Comparison of ENCODE assay signal across 8 mouse cellular contexts in the genomic region with DNA sequence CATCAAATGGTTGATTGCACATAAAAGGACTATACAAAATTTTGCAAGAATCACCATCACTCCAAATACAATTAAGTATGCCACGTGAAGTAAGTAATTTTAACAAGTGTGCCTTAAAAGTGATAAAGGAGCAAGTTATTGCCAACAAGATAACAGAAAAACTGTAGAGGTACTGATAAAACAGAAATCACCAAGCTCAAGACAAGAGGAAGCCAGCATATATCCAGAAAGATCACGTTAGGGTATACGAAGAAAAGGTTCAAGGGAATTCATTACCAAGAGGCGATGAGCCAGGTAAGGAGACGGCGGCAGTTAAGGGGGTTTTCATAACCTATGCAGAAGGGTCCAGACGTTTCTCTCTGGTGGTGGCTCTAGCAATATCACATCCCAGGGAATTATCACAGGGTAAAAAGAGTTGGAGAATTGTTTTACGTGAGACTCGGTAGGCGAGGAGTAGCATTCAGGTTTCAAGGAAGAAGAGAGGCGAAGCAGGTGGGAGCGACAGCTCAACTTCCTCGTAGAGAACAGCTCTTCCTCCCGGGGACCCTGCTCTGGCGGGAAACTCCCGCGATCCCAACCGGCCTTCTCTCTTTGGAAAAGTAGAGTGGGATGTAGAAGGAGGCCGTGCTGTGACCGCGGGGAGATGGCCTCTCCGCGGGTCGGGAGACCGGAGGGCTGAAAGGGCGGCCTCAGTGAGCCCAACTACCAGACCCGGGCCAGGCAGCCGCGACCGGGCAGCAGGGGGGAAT. TPM values are rescaled to one million over a fixed set of nuclear protein-coding genes. Genes with fewer than 3 reads are reported as not detected.
DNase-seq lines count a peak whose midpoint lies in the region; ATAC-seq lines count a peak whose summit lies in the region.

Gene Pfkm (plus strand): TSS at position 218 of the 749 bp plus-strand sequence.

- under 1% methylated on average over 29 of the region's 30 CpGs for WGBS in kidney, embryonic 14.5 days
- WGBS in limb, embryonic 15.5 days: under 1% methylated on average over 30 of the region's 30 CpGs
- WGBS in stomach, embryonic 15.5 days: under 1% methylated on average over 30 of the region's 30 CpGs

- DNase-seq in kidney, adult 18-20 months: no peak
- peak; percentile 58 for DNase-seq in MEL-GATA-1-ER (ENCODE audit: extremely low read depth, low read depth)
- no peak for DNase-seq in heart, postnatal 25 days (ENCODE audit: low spot score)
- DNase-seq in right cerebral cortex, postnatal 10 days (ENCODE audit: low spot score in 2 of 2): no peak

- H3K36me3 ChIP-seq in kidney, embryonic 14.5 days (ENCODE audit: control insufficient read depth, insufficient read depth, low read length): peaks cover 5% of the 10 kb centered on the region; the same call in 1 of the 2 replicates
- H3K36me3 ChIP-seq in limb, embryonic 15.5 days: peaks cover 5% of the 10 kb centered on the region; the same call in 1 of the 2 replicates
- no peaks in the 10 kb centered on the region for H3K36me3 ChIP-seq in stomach, embryonic 15.5 days

- H3K4me2 ChIP-seq in kidney, embryonic 14.5 days (replicated peaks; ENCODE audit: low read depth, low read length): peak within 1 kb of the TSS; percentile 83
- peak within 1 kb of the TSS; percentile 63 for H3K4me2 ChIP-seq in limb, embryonic 15.5 days
- peak within 1 kb of the TSS; percentile 60 for H3K4me2 ChIP-seq in stomach, embryonic 15.5 days

- peak within 1 kb of the TSS; percentile 98 for H3K27ac ChIP-seq in kidney, embryonic 14.5 days (ENCODE audit: low read depth, low read length)
- peak within 1 kb of the TSS; percentile 95 for H3K27ac ChIP-seq in limb, embryonic 15.5 days
- peak within 1 kb of the TSS; percentile 97 for H3K27ac ChIP-seq in stomach, embryonic 15.5 days

- ATAC-seq in kidney, embryonic 14.5 days (ENCODE audit: low FRiP score, low TSS enrichment): peak; percentile 30; the same call in 1 of the 2 replicates
- peak; percentile 13 for ATAC-seq in erythroid progenitor cell, adult 5-6 weeks (replicated peaks; ENCODE audit: low FRiP score, poor library complexity, severe bottlenecking)
- ATAC-seq in limb, embryonic 15.5 days (ENCODE audit: insufficient number of reproducible peaks, low FRiP score, low TSS enrichment, low read depth): peak; percentile 21; the same call in 1 of the 2 replicates
- peak; percentile 33; the same call in 1 of the 2 replicates for ATAC-seq in stomach, embryonic 15.5 days (ENCODE audit: insufficient read depth, low FRiP score, low read depth)

- no peaks in the 10 kb centered on the region for H3K9me3 ChIP-seq in kidney, embryonic 14.5 days (ENCODE audit: control insufficient read depth, low read length)
- H3K9me3 ChIP-seq in limb, embryonic 15.5 days: no peaks in the 10 kb centered on the region
- H3K9me3 ChIP-seq in stomach, embryonic 15.5 days: no peaks in the 10 kb centered on the region

- no peaks in the 10 kb centered on the region for H3K27me3 ChIP-seq in kidney, embryonic 14.5 days (ENCODE audit: control insufficient read depth, insufficient read depth, low read length)
- no peaks in the 10 kb centered on the region for H3K27me3 ChIP-seq in limb, embryonic 15.5 days
- no peaks in the 10 kb centered on the region for H3K27me3 ChIP-seq in stomach, embryonic 15.5 days (replicated peaks)

- H3K9ac ChIP-seq in kidney, embryonic 14.5 days (ENCODE audit: low read depth, low read length): peak within 1 kb of the TSS; percentile 94
- peak within 1 kb of the TSS; percentile 82 for H3K9ac ChIP-seq in limb, embryonic 15.5 days
- H3K9ac ChIP-seq in stomach, embryonic 15.5 days: peak within 1 kb of the TSS; percentile 88

- H3K4me1 ChIP-seq in kidney, embryonic 14.5 days (ENCODE audit: control insufficient read depth, insufficient read depth, low read length): peaks cover 11% of the 10 kb centered on the region; the same call in 1 of the 2 replicates
- H3K4me1 ChIP-seq in limb, embryonic 15.5 days: peaks cover 13% of the 10 kb centered on the region
- no peaks in the 10 kb centered on the region; the same call in none of the 2 replicates for H3K4me1 ChIP-seq in stomach, embryonic 15.5 days

- H3K4me3 ChIP-seq in kidney, embryonic 14.5 days (ENCODE audit: low read length): peak within 1 kb of the TSS; percentile 90
- peak within 1 kb of the TSS; percentile 85 for H3K4me3 ChIP-seq in limb, embryonic 15.5 days
- peak within 1 kb of the TSS; percentile 87 for H3K4me3 ChIP-seq in stomach, embryonic 15.5 days (replicated peaks)

- intact Hi-C loops in heart, postnatal 25 days (cut with DNase I): loop anchor here (2.0 to 5.0 kb wide), 3 partner anchors 16 to 295 kb away; no protein-coding TSS in a partner anchor

RNA-seq across cellular contexts. Expression of gene Pfkm, which starts in this region (rescaled TPM):
- polyA plus RNA-seq in kidney, embryonic 14.5 days (2014; fragmentation: Nextera tagmentation; extraction: Ambion mirVana): 23.4 and 34.2 TPM in 2 replicates
- 4.3 and 8.8 TPM in 2 replicates for total RNA-seq in erythroid progenitor cell, adult 5-6 weeks (2015; ENCODE audit: low replicate concordance)
- 17.8 and 22.8 TPM in 2 replicates for total RNA-seq in erythroid progenitor cell, adult 5-6 weeks (2017; ENCODE audit: low replicate concordance)
- total RNA-seq in heart, postnatal 25 days (2021): 100 to 1,000 TPM; 887 to 925 TPM
- polyA plus RNA-seq in limb, embryonic 15.5 days (2015; fragmentation: Nextera tagmentation; extraction: Ambion mirVana): 47.5 and 77.4 TPM in 2 replicates
- 28.3 and 31.0 TPM in 2 replicates for polyA plus RNA-seq in stomach, embryonic 15.5 days (2015; fragmentation: Nextera tagmentation; extraction: Ambion mirVana)

Comparison
In these comparisons a context has a peak if more than half of its experiments do, and no peak if none do; other contexts are left out.
1. RNA of gene Pfkm (total RNA-seq): 887 to 925 TPM in heart, postnatal 25 days; 4.3 to 22.8 TPM in erythroid progenitor cell, adult 5-6 weeks; every median in the first group is over 10 times any median in the second.
2. Peak in every context shown above with its lines, with median percentiles within 50 percentile points of each other: ATAC-seq, H3K27ac ChIP-seq, H3K4me2 ChIP-seq, H3K4me3 ChIP-seq and H3K9ac ChIP-seq.